Mouse (Mus musculus) cortical plate, adult 2 months (tissue): Measurements from ENCODE around the gene Pxk. TPM values are rescaled to one million over a fixed set of nuclear protein-coding genes. Genes with fewer than 3 reads are reported as not detected.
A peak's percentile ranks its signal among the peaks of the same experiment; 100 is the strongest.

Experiments used
- H3K27ac ChIP-seq: fragments of 200-500 bp; 2 replicates; pipeline ENCODE4 v1.5.1; 2012; ENCODE audit warnings: low read length, control low read depth, inconsistent platforms; ENCODE audit not compliant: insufficient read depth
- H3K4me1 ChIP-seq: fragments of 200-500 bp; 2 replicates; pipeline ENCODE4 v1.6.1; 2011; ENCODE audit warnings: low read length; ENCODE audit not compliant: control insufficient read depth, insufficient read depth
- H3K4me3 ChIP-seq: fragments of 200-500 bp; 2 replicates; pipeline ENCODE4 v1.5.1; 2011; ENCODE audit warnings: mild to moderate bottlenecking, low read length, control low read depth; ENCODE audit not compliant: insufficient read depth
- CTCF ChIP-seq: fragments of 200-500 bp; IDR thresholded peaks from 2 replicates; pipeline ENCODE4 v1.5.1; 2011; ENCODE audit warnings: mild to moderate bottlenecking, control low read depth, low read length; ENCODE audit not compliant: insufficient read depth; ENCODE audit errors: extremely low read depth
- POLR2A ChIP-seq: fragments of 200-500 bp; IDR thresholded peaks from 2 replicates; pipeline ENCODE4 v1.6.1; 2011; ENCODE audit warnings: mild to moderate bottlenecking, low read length, control low read depth; ENCODE audit not compliant: insufficient read depth; ENCODE audit errors: extremely low read depth
- polyA plus RNA-seq: library from polyadenylated mRNA; depleted of rRNA; stranded (reverse); fragments of >200 nt; gene quantifications from 2 replicates; pipeline ENCODE4 v1.2.3, GENCODE M21; 2012; rRNA removed

The Pxk gene
- 39.4 and 41.6 TPM in 2 replicates for polyA plus RNA-seq

GRCm38 (mm10) chr14:8097978-8098686 lies at the start of gene Pxk:
TSS of gene Pxk (plus strand) at chr14:8098211.
- TF ChIP-seq POLR2A: 0 out of 2 replicates have a peak, but pooled peaks have one; percentile 18
- no peak for TF ChIP-seq CTCF
- peak within 1 kb of the TSS; percentile 75 for H3K4me3 ChIP-seq
- H3K27ac ChIP-seq: no peak within 1 kb of the TSS
- H3K4me1 ChIP-seq: peaks cover 10% of the 10 kb centered on the region; the same call in 1 of the 2 replicates

DNA sequence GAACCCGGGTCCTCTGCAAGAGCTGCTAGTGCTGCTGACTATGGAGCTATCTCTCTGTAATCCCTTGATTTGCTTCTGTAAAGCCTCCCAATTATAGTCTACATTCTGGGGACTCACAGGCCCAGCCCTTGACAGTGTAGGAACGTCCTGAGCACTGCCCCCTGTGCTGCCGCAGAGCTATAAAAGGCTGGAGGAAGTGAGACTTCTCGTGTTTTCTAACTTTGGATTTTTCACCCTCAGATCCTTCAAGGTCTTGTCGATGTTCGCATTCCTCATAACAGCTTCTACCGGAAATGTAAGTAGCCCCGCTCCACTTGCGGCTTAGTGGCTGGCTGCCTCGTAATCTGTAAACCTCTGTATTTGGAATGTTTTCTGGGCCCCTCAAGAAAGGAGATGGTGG lies 48.7 kb upstream of the Pxk start:
- H3K4me1 ChIP-seq: no peaks in the 10 kb centered on the region
- no peak overlapping the region for H3K4me3 ChIP-seq
- H3K27ac ChIP-seq: no peak overlapping the region
- no peak for TF ChIP-seq POLR2A
- no peak for TF ChIP-seq CTCF

- Histone ChIP-seq H3K27ac (no peak overlapping the region), H3K4me1 (no peaks in the 10 kb centered on the region), H3K4me3 (no peak overlapping the region)
- no peak for TF ChIP-seq CTCF
- TF ChIP-seq POLR2A: no peak
Measured at GRCm38 (mm10) chr14:8051869-8052268, 46.1 kb upstream of the Pxk start.

DNA sequence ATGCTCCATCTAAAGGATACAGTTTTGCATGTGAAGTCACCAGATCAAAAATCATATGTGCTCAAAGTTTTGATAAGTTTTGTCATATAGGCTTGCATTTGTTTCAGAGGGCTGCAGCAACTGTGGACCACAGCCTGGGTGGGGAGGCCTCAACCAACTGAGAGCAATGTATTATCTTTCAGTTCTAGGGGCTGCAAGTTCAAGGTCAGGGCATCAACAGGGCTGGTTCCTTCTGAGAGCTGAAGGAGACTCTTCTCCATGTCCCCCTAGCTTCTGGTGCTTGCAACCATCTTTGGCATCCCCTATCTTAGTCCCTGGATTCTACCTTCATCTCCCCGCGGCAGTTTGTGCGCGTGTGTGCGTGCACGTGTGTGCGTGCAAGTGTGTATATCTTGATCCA lies 45.4 kb upstream of the Pxk start:
- TF ChIP-seq POLR2A: no peak
- TF ChIP-seq CTCF: no peak
- H3K4me1 ChIP-seq: no peaks in the 10 kb centered on the region
- no peak overlapping the region for H3K4me3 ChIP-seq
- H3K27ac ChIP-seq: no peak overlapping the region

DNA sequence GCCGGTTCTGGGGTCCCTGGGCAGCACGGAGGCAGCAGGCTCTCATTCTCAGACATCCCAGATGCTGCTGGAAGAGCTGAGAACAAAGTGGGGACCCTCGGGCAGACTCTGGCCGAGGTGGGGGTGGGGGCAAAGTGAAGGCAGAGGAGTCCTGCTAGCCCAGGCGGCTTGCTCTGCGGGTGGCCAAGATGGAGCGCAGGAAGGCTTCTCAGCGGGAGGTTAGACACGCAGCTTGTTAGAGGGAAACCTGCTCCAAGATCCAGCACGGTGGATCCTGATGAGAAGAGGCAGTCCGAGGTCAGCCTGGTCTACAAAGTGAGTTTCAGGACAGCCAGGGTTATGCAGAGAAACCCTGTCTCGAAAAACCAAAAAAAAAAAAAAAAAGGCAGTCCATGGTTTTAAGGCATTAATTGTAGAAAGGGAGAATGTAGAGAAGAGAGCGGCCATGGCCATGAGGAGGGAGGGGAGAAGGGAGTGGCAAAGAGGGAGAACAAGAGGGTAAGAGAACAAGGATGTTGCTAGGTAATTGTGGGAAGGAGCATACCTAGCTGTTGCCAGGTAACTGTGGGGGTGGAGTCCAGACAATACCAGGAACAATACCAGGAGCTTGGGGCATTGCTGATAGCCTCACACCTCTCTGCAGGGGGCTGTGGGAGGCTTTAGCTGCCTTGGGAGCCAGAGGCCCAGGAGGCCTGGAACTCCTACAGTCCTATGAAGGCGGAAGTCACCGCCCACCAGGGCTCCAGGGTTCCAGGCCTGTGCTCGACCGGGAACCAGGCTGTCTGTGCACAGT lies 43.5 kb upstream of the Pxk start:
- no peak for TF ChIP-seq POLR2A
- TF ChIP-seq CTCF: no peak
- no peak overlapping the region for H3K4me3 ChIP-seq
- H3K4me1 ChIP-seq: no peaks in the 10 kb centered on the region

DNA sequence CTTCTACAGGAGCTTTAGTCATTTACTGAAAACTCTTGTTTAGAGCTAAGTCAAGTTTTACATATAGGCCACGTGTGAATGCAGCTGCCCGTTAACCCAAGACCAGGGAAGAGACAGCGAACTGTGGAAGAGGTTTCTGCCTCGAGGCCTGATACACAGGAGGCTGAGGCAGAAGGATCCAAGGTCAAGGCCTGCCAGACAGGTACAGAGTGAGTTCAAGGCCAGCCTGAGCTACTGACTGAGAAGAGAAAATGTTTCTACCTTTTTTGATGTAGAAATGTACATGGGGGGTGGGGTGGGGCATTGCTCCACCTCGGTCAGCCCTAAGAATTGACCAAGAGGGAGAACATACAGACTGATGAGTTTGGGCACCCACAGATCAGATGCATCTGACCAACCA lies 41.9 kb upstream of the Pxk start:
- Histone ChIP-seq H3K4me1 (no peaks in the 10 kb centered on the region), H3K4me3 (no peak overlapping the region), H3K27ac (no peak overlapping the region)
- TF ChIP-seq CTCF: no peak
- TF ChIP-seq POLR2A: no peak

More for the DNA sequence above, 43.5 kb upstream of the Pxk start:
- H3K27ac ChIP-seq: no peak overlapping the region

DNA sequence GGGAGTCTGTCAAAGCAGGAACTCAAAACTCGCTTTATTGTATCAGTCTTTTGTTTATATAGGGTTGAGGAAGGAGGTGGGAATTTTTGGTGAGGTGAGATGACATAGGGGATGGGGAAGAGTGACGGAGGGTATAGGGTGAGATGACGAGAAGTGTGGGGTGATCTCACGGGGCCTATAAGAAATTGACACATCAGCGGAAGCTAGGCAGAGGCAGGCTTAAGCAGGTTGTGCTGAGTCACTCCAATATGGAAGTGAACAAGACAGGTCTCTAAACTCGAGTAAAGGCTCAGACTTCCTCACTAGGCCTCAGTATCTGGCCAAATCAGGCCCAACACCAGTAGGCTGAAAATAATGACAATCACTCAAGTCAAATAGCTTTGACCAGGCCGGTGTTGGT lies 38.1 kb upstream of the Pxk start:
- TF ChIP-seq CTCF (no peak), POLR2A (no peak)
- Histone ChIP-seq H3K27ac (no peak overlapping the region), H3K4me1 (peaks cover 5% of the 10 kb centered on the region), H3K4me3 (no peak overlapping the region)

- peak overlapping the region; percentile 84 for H3K27ac ChIP-seq
- TF ChIP-seq POLR2A (no peak), CTCF (no peak)
- no peak overlapping the region for H3K4me3 ChIP-seq
- H3K4me1 ChIP-seq: peaks cover 5% of the 10 kb centered on the region
Measured at GRCm38 (mm10) chr14:8062076-8062475, 35.9 kb upstream of the Pxk start.

GRCm38 (mm10) chr14:8062537-8063301 lies 35.3 kb upstream of the Pxk start:
- H3K4me1 ChIP-seq: peaks cover 5% of the 10 kb centered on the region
- H3K4me3 ChIP-seq: no peak overlapping the region
- peak overlapping the region; percentile 84 for H3K27ac ChIP-seq
- no peak for TF ChIP-seq CTCF
- TF ChIP-seq POLR2A: no peak
